Mouse (Mus musculus) left cerebral cortex, adult 6 months (tissue): Measurements from ENCODE around the gene Gm15128. TPM values are rescaled to one million over a fixed set of nuclear protein-coding genes. Genes with fewer than 3 reads are reported as not detected.

ENCODE experiments used
- long read RNA-seq, 2 experiments: library from polyadenylated mRNA; unstranded; transcript quantifications; one replicate each; pipeline ENCODE4 v2.0.0; 2019 to 2020
- polyA plus RNA-seq: library from polyadenylated mRNA; unstranded; fragments of <200 nt; fragmentation: Nextera tagmentation; gene quantifications from 2 replicates; pipeline ENCODE4 v1.2.3, GENCODE M21; 2021

Gm15128 gene
- not detected in 2 replicates for polyA plus RNA-seq
- long read RNA-seq, experiment 1 = 0 reads
- long read RNA-seq, experiment 2 = 0 reads

DNA sequence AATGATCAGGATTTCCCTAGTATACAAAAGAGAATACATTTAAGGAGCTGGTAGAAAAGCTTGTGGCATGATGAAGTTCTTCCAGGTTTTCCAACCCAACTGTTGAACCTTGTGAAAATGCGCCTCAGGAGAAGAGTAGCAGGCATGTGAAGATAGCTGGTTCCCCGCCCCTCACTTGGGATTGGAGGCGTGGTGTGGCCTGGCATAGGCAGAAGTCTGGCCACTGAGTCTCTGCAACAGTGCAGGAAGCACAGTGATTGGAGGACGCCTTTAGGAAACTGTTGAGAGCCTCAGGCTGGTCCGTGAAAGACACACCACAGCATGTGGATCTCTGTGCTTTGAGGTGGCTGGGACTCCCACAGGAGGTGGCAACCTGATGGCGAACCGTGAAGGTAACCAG lies at the start of gene Gm15128:
Gm15128 (plus strand) TSS at position 301 of the 400 bp plus-strand sequence.

Other genes starting within 250 kb of the Gm15128 start
- gene Lrch2, start 211.9 kb upstream of the Gm15128 start, polyA plus RNA-seq = 1.8 and 2.8 TPM in 2 replicates
- not detected in 2 replicates for gene Gm15080, start 227.0 kb downstream of the Gm15128 start, polyA plus RNA-seq